Mouse (Mus musculus): ENCODE results near the gene Khdrbs2. TPM values are rescaled to one million over a fixed set of nuclear protein-coding genes. Genes with fewer than 3 reads are reported as not detected.
"Not testable (repeated sequence)": the region's sequence is repeated elsewhere in the genome, so short reads cannot be mapped to it uniquely, and the experiment has no call there.

Khdrbs2 gene
- polyA plus RNA-seq, 1 experiment = not detected

DNA sequence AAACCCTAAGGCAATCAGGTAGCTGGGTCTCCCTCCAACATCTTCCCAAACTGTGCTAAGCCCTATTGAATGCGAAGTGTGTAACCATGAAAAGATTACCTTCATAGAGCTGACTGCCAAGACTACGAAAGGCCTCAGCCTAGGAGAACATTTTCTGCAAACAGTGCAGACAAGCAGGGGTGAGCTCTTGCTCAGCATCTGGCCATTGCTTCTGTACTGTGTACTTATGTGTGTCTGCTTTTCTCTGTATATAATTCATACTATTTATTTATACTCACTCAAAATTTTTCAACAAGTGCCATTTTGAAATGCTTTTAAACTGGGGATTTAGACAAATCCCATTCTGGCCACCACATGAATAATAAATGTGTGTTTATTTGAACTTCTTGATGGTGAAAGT lies 235.1 kb downstream of the Khdrbs2 start:
- TF ChIP-seq GATA1 (IDR thresholded peaks at IDR 0.05; ENCODE audit: low read length) = no peak

DNA sequence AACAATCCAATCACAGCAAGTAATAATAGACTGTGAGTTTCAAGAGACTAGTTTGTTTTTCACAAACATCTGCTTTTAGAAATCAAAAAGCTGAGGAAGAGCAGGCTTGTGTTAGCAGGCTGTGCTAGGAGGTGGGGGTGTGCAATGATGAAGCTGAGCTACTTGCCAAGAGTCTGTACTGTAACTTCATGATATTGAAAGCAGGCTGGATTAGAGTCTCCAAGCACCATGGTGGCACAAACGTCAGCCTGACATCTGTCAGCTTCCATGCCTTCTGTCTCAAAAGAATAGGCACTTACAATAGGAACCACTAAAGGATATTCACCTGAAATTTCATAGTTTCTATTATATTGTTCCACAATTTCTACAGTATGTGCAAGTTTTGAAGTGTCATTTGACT lies 255.9 kb downstream of the Khdrbs2 start:
- no peak for TF ChIP-seq GATA1 (IDR thresholded peaks at IDR 0.05; ENCODE audit: low read length)

DNA sequence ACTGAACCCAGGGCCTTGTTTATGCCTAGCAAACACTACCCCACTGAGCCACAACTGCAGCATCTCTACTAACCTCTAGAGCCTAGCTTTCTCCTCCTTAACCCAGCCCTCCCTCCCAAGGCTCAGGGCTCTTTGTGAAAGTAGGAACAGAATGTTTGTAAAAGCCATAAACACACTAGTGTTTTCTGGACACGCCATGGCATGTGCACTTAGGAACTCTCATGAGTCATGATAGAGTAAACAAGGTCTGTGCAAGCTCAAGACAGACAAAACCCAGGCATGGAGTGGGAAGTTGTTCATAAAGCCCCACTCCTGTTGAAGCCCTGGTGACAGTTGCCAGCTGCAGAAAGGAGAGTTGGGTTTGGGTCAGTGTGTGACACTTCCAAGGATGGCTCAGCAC lies 257.0 kb downstream of the Khdrbs2 start:
- TF ChIP-seq GATA1 (IDR thresholded peaks at IDR 0.05; ENCODE audit: low read length) = no peak

DNA sequence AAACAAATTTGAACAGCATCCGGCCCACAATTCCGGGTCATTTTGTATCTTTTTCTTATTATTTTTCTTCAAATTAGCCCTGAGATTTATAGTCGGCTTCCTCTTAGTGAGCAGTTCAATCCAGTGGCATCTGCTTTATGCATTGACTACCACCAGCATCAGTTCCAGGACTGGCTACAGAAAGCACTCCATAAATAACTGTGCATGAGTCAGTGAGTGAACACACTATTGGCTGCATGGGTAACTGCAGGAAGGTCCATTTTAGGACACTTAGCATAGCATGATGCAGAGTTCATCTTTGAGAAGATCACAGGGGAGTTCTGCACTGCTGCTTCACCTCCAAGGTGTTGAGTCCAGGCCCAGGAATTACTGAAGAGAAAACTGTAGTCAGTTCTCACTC lies 258.0 kb downstream of the Khdrbs2 start:
- TF ChIP-seq GATA1 (IDR thresholded peaks at IDR 0.05; ENCODE audit: low read length) = no peak

DNA sequence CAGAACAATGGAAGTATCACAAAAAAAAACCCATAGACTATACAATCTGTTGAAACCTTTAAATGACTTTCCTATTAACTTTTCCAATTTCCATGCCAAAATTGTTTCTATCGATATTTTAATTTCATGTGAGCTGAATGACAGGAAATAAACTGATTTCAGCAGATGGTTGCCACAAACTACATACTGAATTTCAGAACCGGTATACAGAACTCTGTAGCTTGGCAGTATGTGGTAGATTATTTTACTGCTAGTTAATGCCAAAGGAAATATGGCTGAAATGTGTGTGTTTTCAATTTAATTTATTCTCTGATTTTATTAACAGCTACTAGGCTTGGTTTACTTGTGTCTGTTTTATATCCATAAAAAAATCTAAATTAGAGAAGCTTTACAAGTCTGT lies 260.6 kb downstream of the Khdrbs2 start:
- no peak for TF ChIP-seq GATA1 (IDR thresholded peaks at IDR 0.05; ENCODE audit: low read length)

DNA sequence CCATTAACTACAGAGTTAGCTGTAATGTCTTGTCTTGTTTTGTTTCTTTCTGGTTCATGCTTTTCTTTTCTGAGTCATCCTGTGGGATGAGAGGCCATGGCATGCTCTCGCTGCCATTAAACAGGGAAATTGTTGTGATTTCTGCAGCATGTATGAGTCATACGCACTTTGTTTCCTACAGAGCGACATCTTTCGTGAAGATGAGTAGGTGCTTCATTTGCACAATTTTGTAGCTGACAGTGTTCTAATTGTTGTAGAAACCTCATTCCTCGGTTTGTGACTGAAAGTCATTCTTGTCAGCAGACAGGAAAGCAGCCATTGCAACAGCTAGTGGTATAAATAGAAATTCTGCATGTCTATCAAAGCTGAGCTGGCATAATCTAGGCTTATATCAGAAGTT lies 271.4 kb downstream of the Khdrbs2 start:
- TF ChIP-seq GATA1 (IDR thresholded peaks at IDR 0.05; ENCODE audit: low read length) = no peak

DNA sequence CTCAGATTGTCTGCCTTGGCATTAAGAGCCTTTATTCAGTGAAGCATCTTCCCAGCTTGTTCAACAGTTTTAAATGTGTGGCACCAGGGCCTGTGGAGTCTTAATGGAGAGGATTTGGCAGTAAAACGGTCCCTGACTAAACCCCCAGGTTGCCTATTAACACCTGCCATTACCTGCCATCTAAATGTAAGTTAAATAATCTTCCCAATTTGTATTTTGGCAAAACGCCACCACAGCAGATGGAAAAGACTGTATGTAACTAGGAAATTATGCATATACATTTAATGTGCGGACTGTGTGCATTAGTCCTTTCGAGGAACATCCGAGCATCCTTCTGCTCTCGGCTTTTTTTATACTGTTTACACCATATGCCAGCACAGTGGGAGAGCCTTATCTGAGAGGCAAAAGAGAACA lies 290.6 kb downstream of the Khdrbs2 start:
- TF ChIP-seq GATA1 (IDR thresholded peaks at IDR 0.05; ENCODE audit: low read length) = no peak

DNA sequence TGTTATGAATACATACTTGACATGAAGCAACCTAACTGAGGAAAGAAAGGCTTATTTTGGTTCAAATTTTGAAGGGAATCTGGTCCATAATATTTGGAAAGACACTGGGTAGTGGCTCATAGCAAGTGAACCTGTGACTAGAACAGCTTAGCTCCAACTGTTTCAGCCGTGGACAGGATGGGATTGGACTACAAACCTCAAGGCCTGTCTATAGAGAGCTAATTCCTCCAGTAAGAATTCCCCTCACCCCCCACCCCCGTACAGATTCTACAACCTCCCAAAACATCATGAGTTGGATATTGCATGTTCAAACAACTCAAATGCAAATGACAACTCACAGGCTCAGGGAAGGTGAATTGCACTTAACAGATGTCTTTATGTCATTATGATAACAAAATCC lies 298.5 kb downstream of the Khdrbs2 start:
- no peak for TF ChIP-seq GATA1 (IDR thresholded peaks at IDR 0.05; ENCODE audit: low read length)

DNA sequence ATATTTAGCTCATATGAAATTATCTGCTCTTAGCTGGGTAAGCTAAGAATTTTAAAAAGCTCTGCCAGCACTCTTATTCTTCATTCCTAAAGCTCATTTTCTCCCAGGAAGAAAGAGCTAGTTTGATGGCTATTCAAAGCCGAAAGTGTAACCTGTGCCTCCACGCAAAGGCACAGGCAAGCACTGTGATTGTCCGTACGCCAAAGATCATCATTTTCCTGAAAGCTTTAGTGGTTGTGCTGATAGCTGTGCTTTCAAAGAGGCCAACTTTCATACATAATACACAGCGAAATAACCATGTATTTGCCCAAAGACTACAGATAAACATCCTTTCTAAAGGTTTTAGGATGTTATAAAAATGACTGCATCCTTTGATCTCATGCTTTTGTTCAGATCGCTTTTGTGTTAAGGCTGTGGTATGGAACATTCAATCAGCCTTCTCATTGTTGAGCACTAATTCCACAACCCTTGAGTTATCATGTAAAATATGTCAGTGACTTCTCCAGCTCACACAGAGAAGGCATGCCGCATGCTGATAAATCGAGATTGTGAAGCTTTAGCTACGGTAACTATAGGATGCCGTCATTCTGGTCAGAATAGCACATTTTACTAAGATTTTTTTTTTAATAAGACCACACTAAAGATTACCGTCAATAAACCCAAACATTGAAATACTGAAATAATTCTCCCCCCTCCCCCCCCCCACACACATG lies 299.1 kb downstream of the Khdrbs2 start:
- no peak for TF ChIP-seq GATA1 (IDR thresholded peaks at IDR 0.05; ENCODE audit: low read length)

DNA sequence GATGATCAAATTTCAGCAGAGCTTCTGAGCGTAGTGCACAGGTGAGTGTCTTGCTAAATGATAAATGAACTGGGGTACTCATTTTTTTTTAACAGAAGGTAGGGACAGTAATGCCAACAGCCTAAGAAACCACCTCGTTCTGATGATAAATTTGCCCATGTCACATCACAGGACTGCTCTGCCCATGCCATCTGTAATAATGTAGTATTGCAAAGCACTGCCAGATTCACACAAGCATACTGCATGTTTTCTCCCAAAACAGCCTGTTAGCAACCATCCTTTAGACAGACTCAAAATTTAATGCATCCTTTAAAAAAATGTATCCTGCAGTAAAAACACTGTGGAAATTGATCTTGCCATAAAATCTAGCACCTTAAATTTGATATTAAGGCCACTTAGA lies 315.4 kb downstream of the Khdrbs2 start:
- no peak for TF ChIP-seq GATA1 (IDR thresholded peaks at IDR 0.05; ENCODE audit: low read length)

DNA sequence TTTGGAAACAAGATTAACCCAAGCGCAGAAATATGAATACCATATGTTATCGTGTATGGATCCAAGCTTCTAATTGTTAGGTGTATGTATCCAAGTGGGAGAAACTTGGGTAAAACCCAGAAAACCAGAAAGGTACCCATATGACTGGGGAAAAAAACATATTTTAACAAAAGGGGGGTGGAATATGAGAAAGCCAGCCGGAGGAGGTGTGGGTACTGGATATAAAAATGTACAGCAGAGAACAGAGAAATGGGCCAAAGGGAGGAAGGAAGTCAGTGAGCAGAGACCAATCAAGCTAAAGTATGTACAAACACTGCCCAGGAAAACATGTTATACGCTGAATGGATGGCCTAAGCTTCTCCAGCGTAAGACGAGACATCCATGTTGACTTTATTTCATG lies 330.9 kb downstream of the Khdrbs2 start:
- TF ChIP-seq GATA1 (IDR thresholded peaks at IDR 0.05; ENCODE audit: low read length) = no peak

DNA sequence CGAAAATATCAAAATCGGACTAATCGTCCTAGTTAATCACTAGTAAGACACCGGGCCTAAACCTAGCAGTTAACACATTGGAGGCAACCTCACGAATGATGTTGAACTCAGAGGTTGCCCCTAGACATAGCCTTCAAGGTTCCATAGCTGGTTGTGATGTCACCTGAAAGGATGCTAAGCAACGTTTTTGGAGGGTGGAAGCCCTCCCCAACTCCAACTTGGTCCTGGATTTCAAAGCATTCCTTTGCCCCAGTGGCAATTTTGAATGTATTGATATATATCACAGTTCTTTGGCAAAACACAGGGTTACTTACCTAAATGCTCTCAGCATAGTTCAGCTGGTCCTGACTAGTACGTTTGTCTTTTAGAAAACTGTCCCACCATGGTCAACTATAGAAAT lies 374.7 kb downstream of the Khdrbs2 start, which contains the start of gene Gm5415:
Gm5415 (minus strand) TSS at position 101 of the 400 bp plus-strand sequence.
- not testable (repeated sequence) for TF ChIP-seq GATA1 (IDR thresholded peaks at IDR 0.05; ENCODE audit: low read length)

DNA sequence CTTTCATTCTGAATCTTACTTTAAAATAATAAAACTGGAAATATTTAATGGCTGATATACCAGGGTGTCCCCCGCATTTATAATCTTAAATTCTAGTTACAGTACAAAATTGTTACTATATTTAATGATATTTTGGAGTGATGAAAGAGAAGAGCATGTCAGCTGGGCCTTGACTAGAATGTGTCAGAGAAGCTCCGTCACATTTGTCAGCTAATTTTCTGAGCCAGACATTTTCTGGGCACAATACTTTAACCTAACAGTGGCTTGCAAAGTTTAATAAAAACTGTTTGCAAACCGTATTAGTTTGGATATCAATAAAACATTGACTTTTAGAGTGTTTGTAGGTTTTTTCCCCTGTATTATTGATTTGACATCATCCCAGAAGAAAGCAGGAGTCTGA lies 380.9 kb downstream of the Khdrbs2 start:
- no peak for TF ChIP-seq GATA1 (IDR thresholded peaks at IDR 0.05; ENCODE audit: low read length)

DNA sequence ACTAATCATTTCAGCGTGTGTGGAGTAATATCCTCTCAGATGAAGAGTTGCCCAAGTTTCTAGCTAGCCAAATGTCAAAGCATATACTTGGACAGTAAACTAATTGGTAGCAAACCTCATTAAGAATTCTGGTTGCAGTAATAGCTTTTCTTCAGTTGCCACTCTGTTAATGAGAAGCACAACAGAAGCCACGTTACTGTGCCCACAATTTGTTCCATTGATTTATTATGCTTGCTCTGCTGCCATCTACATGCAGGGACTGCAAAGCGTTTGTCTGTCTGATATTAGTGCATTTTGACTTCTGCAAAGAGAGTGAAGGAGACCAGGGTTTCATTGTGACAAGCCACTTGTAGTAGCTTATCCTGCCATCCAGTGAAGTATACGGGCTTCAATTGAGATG lies 381.4 kb downstream of the Khdrbs2 start:
- TF ChIP-seq GATA1 (IDR thresholded peaks at IDR 0.05; ENCODE audit: low read length) = no peak

DNA sequence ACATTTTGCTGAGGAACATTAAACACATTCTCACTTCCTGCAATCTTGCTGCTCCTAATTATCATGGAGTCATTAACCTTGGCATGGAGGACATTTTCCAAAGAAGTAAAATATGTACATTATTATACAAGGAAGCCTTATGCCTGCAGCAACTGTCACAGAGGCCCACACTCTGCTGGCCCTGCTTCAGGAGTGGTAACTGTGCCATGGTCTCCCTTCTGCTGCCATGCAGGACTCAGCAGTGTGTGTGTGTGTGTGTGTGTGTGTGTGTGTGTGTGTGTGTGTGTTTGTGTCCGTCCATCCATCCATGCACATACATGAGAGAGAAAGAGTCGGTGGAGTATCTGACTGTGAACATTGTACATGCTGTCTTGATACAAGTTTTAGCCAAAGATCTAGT lies 396.4 kb downstream of the Khdrbs2 start:
- TF ChIP-seq GATA1 (IDR thresholded peaks at IDR 0.05; ENCODE audit: low read length) = no peak

DNA sequence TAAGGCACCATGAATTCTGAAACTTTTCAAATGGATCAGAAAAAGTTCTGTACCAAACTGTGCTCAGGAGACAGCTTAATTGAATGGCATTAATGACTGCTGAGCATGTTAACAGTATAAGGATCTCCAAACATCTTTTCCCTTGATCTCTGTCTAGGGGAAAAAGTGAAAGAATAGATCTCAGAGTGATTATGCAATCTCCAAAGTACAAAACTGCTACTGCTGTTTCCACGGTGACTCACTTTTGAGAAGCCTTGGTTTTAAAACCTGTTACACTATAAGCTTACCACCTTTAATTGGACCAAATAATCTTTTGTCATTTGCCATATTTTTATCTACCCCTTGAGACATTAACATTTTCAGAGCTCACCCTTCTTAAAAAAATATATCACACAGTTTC lies 453.5 kb downstream of the Khdrbs2 start:
- TF ChIP-seq GATA1 (IDR thresholded peaks at IDR 0.05; ENCODE audit: low read length) = no peak
